Mouse (Mus musculus) testis, adult 2 months (tissue): ENCODE data around the gene Hist2h3c1.

Experiments
- CTCF ChIP-seq: fragments of 200-500 bp; IDR thresholded peaks from 2 replicates; pipeline ENCODE4 v1.5.1; 2012; ENCODE audit warnings: low read depth, mild to moderate bottlenecking, inconsistent platforms, low read length, moderate library complexity; ENCODE audit not compliant: control insufficient read depth, insufficient read depth, insufficient replicate concordance
- POLR2A ChIP-seq: fragments of 200-500 bp; IDR thresholded peaks from 2 replicates; pipeline ENCODE4 v1.6.1; 2012; ENCODE audit warnings: low read depth, mild to moderate bottlenecking, inconsistent platforms, low read length, moderate library complexity; ENCODE audit not compliant: control insufficient read depth

DNA sequence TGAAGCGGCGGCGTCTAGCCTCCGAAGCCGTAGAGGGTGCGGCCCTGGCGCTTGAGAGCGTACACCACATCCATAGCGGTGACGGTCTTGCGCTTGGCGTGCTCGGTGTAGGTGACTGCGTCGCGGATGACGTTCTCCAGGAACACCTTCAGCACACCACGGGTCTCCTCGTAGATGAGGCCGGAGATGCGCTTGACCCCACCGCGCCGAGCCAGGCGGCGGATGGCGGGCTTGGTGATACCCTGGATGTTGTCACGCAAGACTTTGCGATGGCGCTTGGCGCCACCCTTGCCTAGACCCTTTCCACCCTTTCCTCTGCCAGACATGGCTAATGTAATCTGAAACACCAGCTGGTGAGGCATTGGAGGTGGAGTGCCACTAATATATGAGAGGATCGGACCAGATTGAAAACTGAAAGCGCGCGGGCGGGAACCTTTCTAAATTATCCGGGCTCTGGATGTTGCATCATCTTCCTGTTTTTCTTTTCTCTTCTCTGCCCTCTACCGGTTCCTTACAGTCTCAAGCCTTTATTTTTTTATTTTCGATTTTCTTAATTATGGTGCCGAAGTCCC lies 16.6 kb downstream of the Hist2h3c1 start, which contains the start of gene Hist2h4:
- TF ChIP-seq CTCF (no peak), POLR2A (peak; percentile 74; the same call in 1 of the 2 replicates)
